Mouse (Mus musculus): Measurements from ENCODE around the gene Pygl. TPM values are rescaled to one million over a fixed set of nuclear protein-coding genes. Genes with fewer than 3 reads are reported as not detected.
"Not testable (repeated sequence)": the region's sequence is repeated elsewhere in the genome, so short reads cannot be mapped to it uniquely, and the experiment has no call there.

Pygl gene
- polyA plus RNA-seq, 1 experiment from 2014 or later: 5.1 TPM

- Histone ChIP-seq H3K4me3 (replicated peaks; ENCODE audit: low read length) (no peak overlapping the region), H3K36me3 (ENCODE audit: control insufficient read depth, insufficient read depth) (no peaks in the 10 kb centered on the region), H3K27ac (ENCODE audit: low read length) (no peak overlapping the region), H3K4me2 (ENCODE audit: low read length) (peak overlapping the region; percentile 33), H3K27me3 (replicated peaks; ENCODE audit: control insufficient read depth, insufficient read depth, low read length) (no peaks in the 10 kb centered on the region), H3K9me3 (ENCODE audit: control insufficient read depth, low read length) (no peaks in the 10 kb centered on the region), H3K9ac (replicated peaks; ENCODE audit: low read depth, low read length) (no peak overlapping the region), H3K4me1 (replicated peaks; ENCODE audit: control insufficient read depth, insufficient read depth, low read length) (peaks cover 9% of the 10 kb centered on the region)
- WGBS: 7% methylated on average over 13 of the region's 13 CpGs
- ATAC-seq: peak; percentile 41; the same call in 1 of the 2 replicates
Measured at GRCm38 (mm10) chr12:70147986-70148630, 83.2 kb downstream of the Pygl start.

- H3K4me3 ChIP-seq (replicated peaks; ENCODE audit: low read length): no peak overlapping the region
- no peaks in the 10 kb centered on the region for H3K27me3 ChIP-seq (replicated peaks; ENCODE audit: control insufficient read depth, insufficient read depth, low read length)
- peaks cover 9% of the 10 kb centered on the region for H3K4me1 ChIP-seq (replicated peaks; ENCODE audit: control insufficient read depth, insufficient read depth, low read length)
- no peak overlapping the region for H3K4me2 ChIP-seq (ENCODE audit: low read length)
- ATAC-seq: no peak
- H3K27ac ChIP-seq (ENCODE audit: low read length): no peak overlapping the region
- no peaks in the 10 kb centered on the region for H3K9me3 ChIP-seq (ENCODE audit: control insufficient read depth, low read length)
- no peak overlapping the region for H3K9ac ChIP-seq (replicated peaks; ENCODE audit: low read depth, low read length)
- WGBS: 87% methylated on average over 6 of the region's 6 CpGs
- no peaks in the 10 kb centered on the region for H3K36me3 ChIP-seq (ENCODE audit: control insufficient read depth, insufficient read depth)
Measured at GRCm38 (mm10) chr12:70145586-70145985, 85.7 kb downstream of the Pygl start.

GRCm38 (mm10) chr12:70144637-70145448 lies 86.4 kb downstream of the Pygl start:
- H3K36me3 ChIP-seq (ENCODE audit: control insufficient read depth, insufficient read depth): no peaks in the 10 kb centered on the region
- peaks cover 9% of the 10 kb centered on the region for H3K4me1 ChIP-seq (replicated peaks; ENCODE audit: control insufficient read depth, insufficient read depth, low read length)
- H3K9me3 ChIP-seq (ENCODE audit: control insufficient read depth, low read length): no peaks in the 10 kb centered on the region
- H3K9ac ChIP-seq (replicated peaks; ENCODE audit: low read depth, low read length): no peak overlapping the region
- H3K27ac ChIP-seq (ENCODE audit: low read length): no peak overlapping the region
- 50% methylated on average over 20 of the region's 20 CpGs for WGBS
- 0 out of 2 replicates have a peak, but pooled peaks have one; percentile 16 for ATAC-seq
- no peak overlapping the region for H3K4me3 ChIP-seq (replicated peaks; ENCODE audit: low read length)
- H3K4me2 ChIP-seq (ENCODE audit: low read length): no peak overlapping the region
- H3K27me3 ChIP-seq (replicated peaks; ENCODE audit: control insufficient read depth, insufficient read depth, low read length): no peaks in the 10 kb centered on the region

GRCm38 (mm10) chr12:70144106-70144587 lies 87.1 kb downstream of the Pygl start:
- H3K27ac ChIP-seq (ENCODE audit: low read length): not testable (repeated sequence)

GRCm38 (mm10) chr12:70140993-70141576 lies 90.2 kb downstream of the Pygl start:
- H3K27me3 ChIP-seq (replicated peaks; ENCODE audit: control insufficient read depth, insufficient read depth, low read length): no peaks in the 10 kb centered on the region
- no peak overlapping the region for H3K9ac ChIP-seq (replicated peaks; ENCODE audit: low read depth, low read length)
- H3K9me3 ChIP-seq (ENCODE audit: control insufficient read depth, low read length): no peaks in the 10 kb centered on the region
- no peak overlapping the region for H3K27ac ChIP-seq (ENCODE audit: low read length)
- H3K36me3 ChIP-seq (ENCODE audit: control insufficient read depth, insufficient read depth): no peaks in the 10 kb centered on the region
- H3K4me3 ChIP-seq (replicated peaks; ENCODE audit: low read length): no peak overlapping the region
- no peaks in the 10 kb centered on the region for H3K4me1 ChIP-seq (replicated peaks; ENCODE audit: control insufficient read depth, insufficient read depth, low read length)
- H3K4me2 ChIP-seq (ENCODE audit: low read length): no peak overlapping the region
- ATAC-seq: no peak
- 86% methylated on average over 5 of the region's 5 CpGs for WGBS

More at GRCm38 (mm10) chr12:70144106-70144587, 87.1 kb downstream of the Pygl start:
- not testable (repeated sequence) for H3K9me3 ChIP-seq (ENCODE audit: control insufficient read depth, low read length); H3K36me3 ChIP-seq (ENCODE audit: control insufficient read depth, insufficient read depth); H3K9ac ChIP-seq (replicated peaks; ENCODE audit: low read depth, low read length); H3K4me3 ChIP-seq (replicated peaks; ENCODE audit: low read length); H3K4me2 ChIP-seq (ENCODE audit: low read length); H3K27me3 ChIP-seq (replicated peaks; ENCODE audit: control insufficient read depth, insufficient read depth, low read length); H3K4me1 ChIP-seq (replicated peaks; ENCODE audit: control insufficient read depth, insufficient read depth, low read length)
- WGBS: 14% methylated on average over 3 of the region's 3 CpGs
- ATAC-seq: peak; percentile 36; the same call in 1 of the 2 replicates

Other genes with a start within 250 kb of the Pygl start
- gene Sav1, start 244.5 kb downstream of the Pygl start, polyA plus RNA-seq (2015; fragmentation: Nextera tagmentation; extraction: Ambion mirVana): 1.7 and 3.3 TPM in 2 replicates
- 40.2 and 45.3 TPM in 2 replicates for gene Nin, start 117.8 kb downstream of the Pygl start, polyA plus RNA-seq (2015; fragmentation: Nextera tagmentation; extraction: Ambion mirVana)
- gene Abhd12b, start 77.3 kb downstream of the Pygl start, polyA plus RNA-seq (2015; fragmentation: Nextera tagmentation; extraction: Ambion mirVana): not detected in 2 replicates
- gene Trim9, start 116.1 kb upstream of the Pygl start, polyA plus RNA-seq (2015; fragmentation: Nextera tagmentation; extraction: Ambion mirVana): 51.7 and 60.8 TPM in 2 replicates
- 128 and 141 TPM in 2 replicates for gene Tmx1, start 221.6 kb upstream of the Pygl start, polyA plus RNA-seq (2015; fragmentation: Nextera tagmentation; extraction: Ambion mirVana)

All from forebrain, embryonic 16.5 days (tissue).